Mouse (Mus musculus) neural tube, embryonic 14.5 days (tissue): ENCODE measurements at regions not wholly inside any gene's neighbourhood (a gene's known extent, or its start where the extent isn't known, plus 50 kb on each side); places are given as distances from the start of the nearest gene placed in this dataset.

ENCODE experiments used
- ATAC-seq: fragments of 200-750 bp; cut with Nextera tagmentation; 2 replicates; pipeline ENCODE4 v1.8.0; 2017; ENCODE audit warnings: low read depth, mild to moderate bottlenecking, moderate TSS enrichment, moderate library complexity
- H3K27ac ChIP-seq: fragments of 300-500 bp; sonication (generic); 2 replicates; pipeline ENCODE4 v1.5.1; 2014; ENCODE audit warnings: low read depth, mild to moderate bottlenecking, control low read depth, low read length, moderate library complexity, mixed read lengths
- H3K27me3 ChIP-seq: fragments of 300-500 bp; sonication (generic); 2 replicates; pipeline ENCODE4 v1.6.1; 2014; ENCODE audit warnings: low read length; ENCODE audit not compliant: control insufficient read depth, insufficient read depth
- H3K36me3 ChIP-seq: fragments of 300-500 bp; sonication (generic); 2 replicates; pipeline ENCODE4 v1.6.1; 2014; ENCODE audit warnings: low read length, mixed read lengths; ENCODE audit not compliant: control insufficient read depth, insufficient read depth
- H3K4me1 ChIP-seq: fragments of 300-500 bp; sonication (generic); 2 replicates; pipeline ENCODE4 v1.6.1; 2014; ENCODE audit warnings: low read length; ENCODE audit not compliant: control insufficient read depth, insufficient read depth
- H3K4me2 ChIP-seq: fragments of 300-500 bp; sonication (generic); 2 replicates; pipeline ENCODE4 v1.6.1; 2014; ENCODE audit warnings: mild to moderate bottlenecking, low read depth, low read length, control low read depth
- H3K4me3 ChIP-seq: fragments of 300-500 bp; sonication (generic); 2 replicates; pipeline ENCODE4 v1.5.1; 2014; ENCODE audit warnings: low read depth, low read length, control low read depth, mixed read lengths
- H3K9ac ChIP-seq: fragments of 300-500 bp; sonication (generic); replicated peaks from 2 replicates; pipeline ENCODE4 v1.6.1; 2014; ENCODE audit warnings: low read depth, mild to moderate bottlenecking, control low read depth, low read length, mixed read lengths
- H3K9me3 ChIP-seq: fragments of 300-500 bp; sonication (generic); 2 replicates; pipeline ENCODE4 v1.6.1; 2016; ENCODE audit warnings: low read length; ENCODE audit not compliant: control insufficient read depth
- WGBS: fragments of 180-500 bp; shearing (Covaris S2); extraction: QIAGEN DNeasy Blood & Tissue Kit; methylation state at CpG from one replicate; pipeline ENCODE4 v1.1.7; 2014; 5-methylcytosine and 5-hydroxymethylcytosine counted together

DNA sequence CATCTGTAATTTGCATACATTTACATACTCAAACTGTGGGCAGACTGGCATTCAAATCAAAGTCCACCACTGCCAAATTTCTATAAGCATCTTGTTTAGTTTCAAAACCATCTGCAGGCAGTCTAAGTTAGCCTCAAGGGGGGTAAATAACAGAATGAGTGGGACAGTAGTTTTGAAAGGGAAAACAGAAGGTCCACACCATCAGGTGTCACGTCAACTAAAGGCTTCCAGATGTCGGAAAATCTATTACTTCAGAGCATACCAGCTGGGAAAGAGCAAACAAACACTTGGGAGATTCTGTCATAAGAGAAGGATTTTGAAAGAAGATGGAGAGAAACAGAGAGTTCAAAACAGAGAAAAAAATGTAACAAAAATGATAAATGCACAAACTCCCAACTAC, 402.1 kb upstream of the Rack1 start:
- WGBS, result 74% methylated on average over 2 of the region's 2 CpGs
- Histone ChIP-seq H3K4me3 (no peak overlapping the region), H3K9ac (no peak overlapping the region), H3K27ac (no peak overlapping the region), H3K9me3 (no peaks in the 10 kb centered on the region), H3K4me1 (no peaks in the 10 kb centered on the region), H3K4me2 (no peak overlapping the region), H3K27me3 (no peaks in the 10 kb centered on the region), H3K36me3 (no peaks in the 10 kb centered on the region)
- no peak for ATAC-seq

DNA sequence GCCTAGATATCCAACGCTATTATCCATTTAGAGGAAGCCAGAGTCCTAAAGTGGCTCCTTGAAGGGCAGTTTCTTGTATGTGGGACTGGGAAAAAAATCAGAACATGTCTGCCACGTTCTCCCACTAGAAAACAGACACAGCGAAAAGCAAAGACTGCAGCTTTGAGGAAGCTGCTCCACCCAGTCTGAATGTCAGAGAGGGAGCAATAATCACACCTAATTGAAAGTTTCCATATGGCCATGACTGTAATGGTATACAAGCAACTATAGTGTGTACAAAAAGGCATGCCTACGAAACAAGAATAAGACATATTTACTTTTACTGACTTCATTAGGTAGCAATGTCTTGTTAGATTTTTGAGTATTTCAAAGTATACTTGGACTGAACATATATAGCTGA, 392.7 kb upstream of the Sgcd start:
- H3K9me3 ChIP-seq, result no peaks in the 10 kb centered on the region
- no peaks in the 10 kb centered on the region for H3K36me3 ChIP-seq
- H3K4me2 ChIP-seq, result no peak overlapping the region
- H3K9ac ChIP-seq, result no peak overlapping the region
- no peak overlapping the region for H3K4me3 ChIP-seq
- no peak overlapping the region for H3K27ac ChIP-seq
- no peaks in the 10 kb centered on the region for H3K27me3 ChIP-seq
- no peaks in the 10 kb centered on the region for H3K4me1 ChIP-seq
- no peak for ATAC-seq
- 86% methylated on average over 4 of the region's 4 CpGs for WGBS

DNA sequence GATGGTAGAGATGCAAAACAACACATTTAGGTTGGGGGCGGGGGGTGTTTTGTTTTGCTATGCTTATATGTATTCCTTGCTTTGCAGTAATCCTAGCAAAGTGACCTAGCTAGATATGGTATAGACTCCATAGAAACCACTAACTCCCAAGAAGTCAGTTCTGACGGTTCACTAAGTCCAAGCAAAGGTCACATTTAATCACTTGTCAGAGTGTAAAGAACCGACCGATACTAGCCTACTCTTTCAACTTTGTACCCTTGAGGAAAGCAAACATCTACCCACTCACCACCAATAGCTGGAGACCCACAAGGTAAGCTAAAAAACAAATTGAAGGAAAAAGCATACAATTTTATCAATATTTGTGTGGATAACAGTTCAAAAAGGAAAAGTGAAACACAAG, 389.3 kb upstream of the Sgcd start:
- Histone ChIP-seq H3K9me3 (no peaks in the 10 kb centered on the region), H3K4me1 (no peaks in the 10 kb centered on the region), H3K9ac (no peak overlapping the region), H3K4me2 (no peak overlapping the region), H3K4me3 (no peak overlapping the region), H3K27me3 (no peaks in the 10 kb centered on the region), H3K36me3 (no peaks in the 10 kb centered on the region), H3K27ac (no peak overlapping the region)
- ATAC-seq, result no peak
- WGBS, result 62% methylated on average over 4 of the region's 4 CpGs

DNA sequence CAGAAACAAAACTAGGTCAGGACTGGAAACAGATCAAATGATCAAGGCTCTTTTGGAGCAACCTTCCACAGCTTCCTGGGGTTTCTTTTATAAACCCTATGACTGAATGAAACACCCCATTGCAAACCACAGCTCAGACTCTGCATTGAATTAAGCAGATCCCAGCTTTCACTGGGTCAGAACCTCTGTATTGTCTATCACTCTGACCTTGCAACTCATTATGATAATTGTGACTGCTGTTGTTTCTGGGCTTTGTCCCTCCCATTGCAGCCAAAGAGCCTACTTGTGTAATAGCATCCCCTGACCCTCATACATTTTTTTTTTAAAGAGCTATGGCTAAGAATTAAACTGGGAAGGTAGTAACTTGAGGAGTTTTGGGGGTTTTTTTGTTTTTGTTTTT, 388.5 kb upstream of the Sgcd start:
- Histone ChIP-seq H3K4me1 (no peaks in the 10 kb centered on the region), H3K27ac (no peak overlapping the region), H3K9ac (no peak overlapping the region), H3K36me3 (no peaks in the 10 kb centered on the region), H3K27me3 (no peaks in the 10 kb centered on the region), H3K4me3 (no peak overlapping the region), H3K9me3 (no peaks in the 10 kb centered on the region), H3K4me2 (no peak overlapping the region)
- no peak for ATAC-seq

DNA sequence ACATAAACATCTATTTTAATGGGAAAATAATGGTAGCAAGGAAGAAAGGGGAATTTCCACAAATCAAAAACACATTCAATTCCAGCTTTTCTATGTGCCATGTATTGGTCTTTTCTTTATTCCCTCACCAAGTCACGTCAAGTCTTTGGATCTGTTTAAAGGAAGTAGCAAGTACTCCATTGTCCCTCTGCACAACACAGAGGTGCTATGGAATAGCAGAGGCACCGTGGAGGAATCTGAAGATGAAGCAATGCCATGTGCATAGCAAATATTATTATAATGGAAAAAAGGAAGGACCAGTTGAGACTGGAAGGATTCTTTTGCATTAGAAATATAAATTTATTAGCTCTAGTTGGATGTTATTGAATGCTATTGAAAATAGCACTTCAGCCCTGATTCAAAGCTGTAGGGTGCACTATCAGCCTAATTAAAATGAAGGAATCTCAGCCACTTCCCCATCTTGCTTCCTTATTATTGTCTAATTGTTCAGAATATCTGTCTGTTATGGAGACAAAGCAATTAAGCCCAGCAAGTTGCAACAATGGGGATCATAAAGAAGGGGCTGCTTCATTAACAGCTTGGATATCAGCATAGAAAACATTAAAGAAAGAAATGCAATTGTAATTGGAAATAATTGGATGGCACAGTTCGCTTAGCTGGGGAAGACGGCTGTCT, 362.7 kb upstream of the Sgcd start:
- no peak overlapping the region; the same call in 1 of the 2 replicates for H3K27ac ChIP-seq

DNA sequence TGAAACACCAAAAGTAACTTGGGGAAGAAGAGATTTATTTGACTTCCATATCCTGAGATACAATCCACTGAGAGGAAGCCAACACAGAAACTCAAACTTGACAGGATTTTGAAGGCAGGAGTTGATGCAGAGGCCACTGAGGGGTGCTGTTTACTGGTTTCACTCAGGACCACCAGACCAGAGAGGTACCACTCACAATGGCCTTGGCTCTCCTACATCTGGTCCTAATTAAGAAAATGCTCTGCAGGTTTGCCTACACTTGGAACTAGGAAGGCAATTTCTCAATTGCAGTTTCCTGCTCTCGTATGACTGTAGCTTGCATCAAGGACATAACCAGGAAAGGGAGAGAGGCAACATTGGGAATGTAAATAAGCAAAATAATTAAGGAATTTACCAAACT, 325.7 kb upstream of the Sgcd start:
- H3K9me3 ChIP-seq, result no peaks in the 10 kb centered on the region
- H3K36me3 ChIP-seq, result no peaks in the 10 kb centered on the region
- H3K27me3 ChIP-seq, result no peaks in the 10 kb centered on the region
- H3K4me3 ChIP-seq, result no peak overlapping the region
- no peak overlapping the region for H3K9ac ChIP-seq
- H3K4me2 ChIP-seq, result no peak overlapping the region
- no peak overlapping the region for H3K27ac ChIP-seq
- 74% methylated on average over 1 of the region's 1 CpGs for WGBS
- ATAC-seq, result no peak
- H3K4me1 ChIP-seq, result no peaks in the 10 kb centered on the region

More for the DNA sequence above, 362.7 kb upstream of the Sgcd start:
- Histone ChIP-seq H3K4me3 (no peak overlapping the region), H3K9ac (no peak overlapping the region), H3K27me3 (no peaks in the 10 kb centered on the region), H3K36me3 (no peaks in the 10 kb centered on the region), H3K4me2 (no peak overlapping the region), H3K9me3 (no peaks in the 10 kb centered on the region), H3K4me1 (no peaks in the 10 kb centered on the region)
- 53% methylated on average over 4 of the region's 4 CpGs for WGBS
- peak; percentile 69; the same call in 1 of the 2 replicates for ATAC-seq

DNA sequence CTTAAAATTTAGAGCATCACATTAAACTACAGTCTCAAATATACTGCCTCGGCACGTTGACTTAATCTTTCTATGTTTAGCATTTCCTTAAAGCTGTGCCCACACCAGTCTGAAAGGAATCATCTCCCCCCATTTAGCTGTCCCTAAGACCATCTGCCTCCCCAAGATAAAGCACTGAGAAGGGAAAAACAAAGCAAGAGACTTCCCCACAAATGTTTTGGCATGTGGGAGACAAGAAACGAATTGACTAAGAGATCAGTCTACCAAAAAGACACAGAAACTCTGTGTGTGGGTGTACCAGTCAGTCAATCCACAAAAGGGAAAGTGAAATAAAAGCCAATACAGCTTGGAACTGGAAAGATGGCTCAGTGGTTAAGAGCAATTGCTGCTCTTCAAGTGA, 306.6 kb upstream of the Sgcd start:
- H3K36me3 ChIP-seq, result no peaks in the 10 kb centered on the region
- H3K4me3 ChIP-seq, result no peak overlapping the region
- H3K9ac ChIP-seq, result no peak overlapping the region
- H3K4me2 ChIP-seq, result no peak overlapping the region
- WGBS, result 78% methylated on average over 3 of the region's 3 CpGs
- no peak for ATAC-seq
- H3K4me1 ChIP-seq, result no peaks in the 10 kb centered on the region
- no peaks in the 10 kb centered on the region for H3K9me3 ChIP-seq
- H3K27ac ChIP-seq, result no peak overlapping the region
- H3K27me3 ChIP-seq, result no peaks in the 10 kb centered on the region

DNA sequence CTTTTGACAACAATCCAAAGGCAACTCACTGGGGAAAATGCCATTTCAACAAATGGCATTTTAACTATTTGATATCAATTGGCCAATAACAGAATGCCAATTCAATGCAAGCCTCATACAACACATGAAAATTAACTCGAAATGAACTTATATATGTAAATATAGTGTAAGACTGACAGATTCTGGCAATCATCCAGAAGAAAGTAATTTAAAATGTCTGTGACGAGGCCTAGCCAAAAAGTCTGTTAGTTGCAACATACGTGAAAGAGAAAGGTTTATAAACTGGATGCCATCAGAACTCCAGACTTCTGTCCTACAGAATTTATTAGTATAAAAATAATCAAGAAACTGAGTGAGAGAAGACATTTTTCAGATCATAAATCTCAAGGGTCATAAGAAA, 273.7 kb upstream of the Sgcd start:
- Histone ChIP-seq H3K4me3 (no peak overlapping the region), H3K9me3 (no peaks in the 10 kb centered on the region), H3K27me3 (no peaks in the 10 kb centered on the region), H3K36me3 (no peaks in the 10 kb centered on the region), H3K27ac (no peak overlapping the region), H3K4me2 (no peak overlapping the region), H3K4me1 (no peaks in the 10 kb centered on the region), H3K9ac (no peak overlapping the region)
- WGBS, result 78% methylated on average over 3 of the region's 3 CpGs
- ATAC-seq, result no peak

DNA sequence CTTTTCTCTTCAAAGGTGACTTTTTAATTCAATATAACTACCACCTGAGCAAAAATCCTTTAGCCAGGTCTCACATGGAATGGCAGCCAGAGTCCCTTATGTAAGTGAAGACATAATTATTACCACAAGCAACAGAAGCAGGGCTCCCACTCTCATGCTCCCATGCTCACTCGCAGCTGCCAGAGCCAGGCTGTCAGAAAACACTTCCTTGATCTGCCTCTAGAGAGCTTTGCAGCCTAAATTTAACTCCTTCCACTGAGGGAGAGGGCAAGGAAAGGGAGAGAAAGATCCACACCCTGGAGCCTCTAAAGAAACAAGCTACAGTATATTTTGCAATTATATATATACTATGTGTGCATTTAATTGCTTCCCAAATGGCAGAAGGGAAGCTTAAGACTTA, 272.3 kb upstream of the Sgcd start:
- Histone ChIP-seq H3K27ac (no peak overlapping the region), H3K4me1 (no peaks in the 10 kb centered on the region), H3K9ac (no peak overlapping the region), H3K9me3 (no peaks in the 10 kb centered on the region), H3K27me3 (no peaks in the 10 kb centered on the region), H3K4me2 (no peak overlapping the region), H3K4me3 (no peak overlapping the region), H3K36me3 (no peaks in the 10 kb centered on the region)
- no peak for ATAC-seq
- 33% methylated on average over 1 of the region's 1 CpGs for WGBS
